Mouse (Mus musculus) liver, adult 2 months (tissue): Measurements from ENCODE around the gene Resp18. TPM values are rescaled to one million over a fixed set of nuclear protein-coding genes. Genes with fewer than 3 reads are reported as not detected.

Source experiments
- DNase-seq: peaks from one replicate; pipeline ENCODE4 v3.0.0-alpha.2; 2011; ENCODE audit warnings: low read depth, low spot score; ENCODE audit errors: extremely low read depth
- H3K27ac ChIP-seq: fragments of 200-500 bp; replicated peaks from 2 replicates; pipeline ENCODE4 v1.5.1; 2012; ENCODE audit warnings: low read depth, mild to moderate bottlenecking, control low read depth, inconsistent platforms, low read length; ENCODE audit not compliant: insufficient read depth
- H3K27me3 ChIP-seq: fragments of 200-500 bp; 2 replicates; pipeline ENCODE4 v1.6.1; 2012; ENCODE audit warnings: mild to moderate bottlenecking, moderate library complexity, low read length, inconsistent platforms; ENCODE audit not compliant: control insufficient read depth, insufficient read depth
- H3K36me3 ChIP-seq: fragments of 200-500 bp; 2 replicates; pipeline ENCODE4 v1.6.1; 2012; ENCODE audit warnings: low read length, inconsistent platforms; ENCODE audit not compliant: control insufficient read depth, insufficient read depth
- H3K4me1 ChIP-seq: fragments of 200-500 bp; 2 replicates; pipeline ENCODE4 v1.6.1; 2011; ENCODE audit warnings: low read length; ENCODE audit not compliant: control insufficient read depth, insufficient read depth
- H3K4me3 ChIP-seq: fragments of 200-500 bp; 2 replicates; pipeline ENCODE4 v1.5.1; 2011; ENCODE audit warnings: low read depth, mild to moderate bottlenecking, control low read depth, low read length, moderate library complexity; ENCODE audit not compliant: insufficient read depth
- H3K79me2 ChIP-seq: fragments of 200-500 bp; 2 replicates; pipeline ENCODE4 v1.6.1; 2012; ENCODE audit warnings: inconsistent platforms, mild to moderate bottlenecking, low read length, moderate library complexity; ENCODE audit not compliant: control insufficient read depth, insufficient read depth
- H3K9ac ChIP-seq: fragments of 200-500 bp; 2 replicates; pipeline ENCODE4 v1.6.1; 2012; ENCODE audit warnings: low read depth, mild to moderate bottlenecking, control low read depth, inconsistent platforms, low read length
- CTCF ChIP-seq: fragments of 200-500 bp; IDR thresholded peaks from 2 replicates; pipeline ENCODE4 v1.5.1; 2011; ENCODE audit warnings: low read depth, low read length, control low read depth
- POLR2A ChIP-seq: fragments of 200-500 bp; IDR thresholded peaks from 2 replicates; pipeline ENCODE4 v1.6.1; 2011; ENCODE audit warnings: low read length, control low read depth; ENCODE audit not compliant: insufficient read depth; ENCODE audit errors: extremely low read depth
- WGBS: fragments of 180-500 bp; shearing (Covaris S2); methylation state at CpG from one replicate; pipeline ENCODE4 v1.1.7; 2018; 5-methylcytosine and 5-hydroxymethylcytosine counted together
- polyA plus RNA-seq: library from polyadenylated mRNA; depleted of rRNA; stranded (reverse); fragments of >200 nt; gene quantifications from 2 replicates; pipeline ENCODE4 v1.2.3, GENCODE M21; 2012
- total RNA-seq: library from RNA; depleted of rRNA; stranded (reverse); fragments of >200 nt; gene quantifications from 2 replicates; pipeline ENCODE4 v1.2.3, GENCODE M21; 2014

Gene Resp18
- total and polyA plus RNA-seq, 2 experiments, result 0.28 TPM; not detected in 1

GRCm38 (mm10) chr1:75293331-75293701 is 15.1 kb upstream of the Resp18 start:
- no peak overlapping the region for H3K27ac ChIP-seq
- WGBS, result 76% methylated on average over 5 of the region's 5 CpGs

GRCm38 (mm10) chr1:75292476-75293330 is 14.5 kb upstream of the Resp18 start:
- Histone ChIP-seq H3K27ac (no peak overlapping the region), H3K4me1 (no peaks in the 10 kb centered on the region), H3K36me3 (no peaks in the 10 kb centered on the region), H3K9ac (no peak overlapping the region), H3K27me3 (no peaks in the 10 kb centered on the region), H3K4me3 (no peak overlapping the region), H3K79me2 (no peaks in the 10 kb centered on the region)
- no peak for DNase-seq
- 49% methylated on average over 12 of the region's 12 CpGs for WGBS
- TF ChIP-seq POLR2A (no peak), CTCF (no peak)

More at GRCm38 (mm10) chr1:75293331-75293701, 15.1 kb upstream of the Resp18 start:
- Histone ChIP-seq H3K79me2 (no peaks in the 10 kb centered on the region), H3K4me3 (no peak overlapping the region), H3K27me3 (no peaks in the 10 kb centered on the region), H3K36me3 (no peaks in the 10 kb centered on the region), H3K9ac (no peak overlapping the region), H3K4me1 (no peaks in the 10 kb centered on the region)
- DNase-seq, result no peak
- TF ChIP-seq CTCF (no peak), POLR2A (no peak)

- Histone ChIP-seq H3K9ac (no peak overlapping the region), H3K79me2 (no peaks in the 10 kb centered on the region), H3K4me1 (no peaks in the 10 kb centered on the region), H3K27me3 (no peaks in the 10 kb centered on the region), H3K36me3 (no peaks in the 10 kb centered on the region), H3K4me3 (no peak overlapping the region), H3K27ac (no peak overlapping the region)
- 86% methylated on average over 8 of the region's 8 CpGs for WGBS
- TF ChIP-seq POLR2A (no peak), CTCF (no peak)
- DNase-seq, result no peak
Measured at GRCm38 (mm10) chr1:75291321-75291720, 13.1 kb upstream of the Resp18 start.

GRCm38 (mm10) chr1:75290582-75290981 is 12.4 kb upstream of the Resp18 start:
- H3K27me3 ChIP-seq, result no peaks in the 10 kb centered on the region
- TF ChIP-seq CTCF, result no peak
- no peak for TF ChIP-seq POLR2A
- no peak overlapping the region for H3K9ac ChIP-seq
- no peaks in the 10 kb centered on the region for H3K4me1 ChIP-seq
- no peaks in the 10 kb centered on the region for H3K36me3 ChIP-seq
- no peaks in the 10 kb centered on the region for H3K79me2 ChIP-seq
- no peak for DNase-seq
- no peak overlapping the region for H3K27ac ChIP-seq
- H3K4me3 ChIP-seq, result no peak overlapping the region

- DNase-seq, result no peak
- H3K27me3 ChIP-seq, result no peaks in the 10 kb centered on the region
- no peaks in the 10 kb centered on the region for H3K4me1 ChIP-seq
Measured at GRCm38 (mm10) chr1:75289888-75290431, 11.7 kb upstream of the Resp18 start.

GRCm38 (mm10) chr1:75289376-75289775 is 11.2 kb upstream of the Resp18 start:
- H3K9ac ChIP-seq, result no peak overlapping the region
- no peaks in the 10 kb centered on the region for H3K4me1 ChIP-seq
- no peak overlapping the region for H3K27ac ChIP-seq
- 16% methylated on average over 7 of the region's 7 CpGs for WGBS
- no peaks in the 10 kb centered on the region for H3K36me3 ChIP-seq
- H3K79me2 ChIP-seq, result no peaks in the 10 kb centered on the region
- DNase-seq, result peak; percentile 17
- TF ChIP-seq CTCF (no peak), POLR2A (no peak)
- no peak overlapping the region for H3K4me3 ChIP-seq
- no peaks in the 10 kb centered on the region for H3K27me3 ChIP-seq

More at GRCm38 (mm10) chr1:75289888-75290431, 11.7 kb upstream of the Resp18 start:
- TF ChIP-seq POLR2A, result no peak
- TF ChIP-seq CTCF, result no peak
- Histone ChIP-seq H3K27ac (no peak overlapping the region), H3K79me2 (no peaks in the 10 kb centered on the region), H3K36me3 (no peaks in the 10 kb centered on the region), H3K4me3 (no peak overlapping the region), H3K9ac (no peak overlapping the region)
- WGBS, result 74% methylated on average over 8 of the region's 8 CpGs
